Mouse (Mus musculus) liver, postnatal 0 days (tissue): ENCODE measurements at regions not wholly inside any gene's neighbourhood (a gene's known extent, or its start where the extent isn't known, plus 50 kb on each side); places are given as distances from the start of the nearest gene placed in this dataset.

Source experiments
- ATAC-seq: fragments of 200-750 bp; cut with Nextera tagmentation; 2 replicates; pipeline ENCODE4 v1.8.0; 2017; ENCODE audit warnings: mild to moderate bottlenecking, moderate library complexity
- DNase-seq: peaks from one replicate; pipeline ENCODE4 v3.0.0-alpha.2; 2016
- H3K27ac ChIP-seq: fragments of 300-500 bp; sonication (generic); 2 replicates; pipeline ENCODE4 v1.5.1; 2014; ENCODE audit warnings: antibody characterized with exemption, moderate library complexity, mild to moderate bottlenecking, low read depth
- H3K27me3 ChIP-seq: fragments of 300-500 bp; sonication (generic); 2 replicates; pipeline ENCODE4 v1.6.1; 2014; ENCODE audit warnings: low read length, control low read depth, mixed read lengths; ENCODE audit not compliant: insufficient read depth
- H3K36me3 ChIP-seq: fragments of 300-500 bp; sonication (generic); replicated peaks from 2 replicates; pipeline ENCODE4 v1.6.1; 2014; ENCODE audit warnings: mild to moderate bottlenecking, control low read depth, low read length, moderate library complexity, mixed read lengths; ENCODE audit not compliant: insufficient read depth
- H3K4me1 ChIP-seq: fragments of 300-500 bp; sonication (generic); 2 replicates; pipeline ENCODE4 v1.6.1; 2014; ENCODE audit warnings: antibody characterized with exemption, mild to moderate bottlenecking, control low read depth; ENCODE audit not compliant: insufficient read depth
- H3K4me2 ChIP-seq: fragments of 300-500 bp; sonication (generic); 2 replicates; pipeline ENCODE4 v1.6.1; 2014; ENCODE audit warnings: low read depth, mild to moderate bottlenecking, low read length, moderate library complexity, mixed read lengths
- H3K4me3 ChIP-seq: fragments of 300-500 bp; sonication (generic); 2 replicates; pipeline ENCODE4 v1.5.1; 2014; ENCODE audit warnings: low read depth, low read length
- H3K9ac ChIP-seq: fragments of 300-500 bp; sonication (generic); replicated peaks from 2 replicates; pipeline ENCODE4 v1.6.1; 2014; ENCODE audit warnings: mild to moderate bottlenecking, moderate library complexity
- H3K9me3 ChIP-seq: fragments of 300-500 bp; sonication (generic); 2 replicates; pipeline ENCODE4 v1.6.1; 2016; ENCODE audit warnings: mild to moderate bottlenecking, control low read depth, low read length, mixed read lengths
- CTCF ChIP-seq: sonication (generic); IDR thresholded peaks from 2 replicates; pipeline ENCODE4 v1.5.1; 2016; ENCODE audit warnings: antibody characterized with exemption, low read depth
- EP300 ChIP-seq: IDR thresholded peaks from 2 replicates; pipeline ENCODE4 v1.6.1; 2016; ENCODE audit warnings: antibody characterized with exemption, low read depth, mild to moderate bottlenecking
- WGBS: fragments of 180-500 bp; shearing (Covaris S2); extraction: QIAGEN DNeasy Blood & Tissue Kit; methylation state at CpG from one replicate; pipeline ENCODE4 v1.1.7; 2014; ENCODE audit not compliant: insufficient replicate concordance; 5-methylcytosine and 5-hydroxymethylcytosine counted together

DNA sequence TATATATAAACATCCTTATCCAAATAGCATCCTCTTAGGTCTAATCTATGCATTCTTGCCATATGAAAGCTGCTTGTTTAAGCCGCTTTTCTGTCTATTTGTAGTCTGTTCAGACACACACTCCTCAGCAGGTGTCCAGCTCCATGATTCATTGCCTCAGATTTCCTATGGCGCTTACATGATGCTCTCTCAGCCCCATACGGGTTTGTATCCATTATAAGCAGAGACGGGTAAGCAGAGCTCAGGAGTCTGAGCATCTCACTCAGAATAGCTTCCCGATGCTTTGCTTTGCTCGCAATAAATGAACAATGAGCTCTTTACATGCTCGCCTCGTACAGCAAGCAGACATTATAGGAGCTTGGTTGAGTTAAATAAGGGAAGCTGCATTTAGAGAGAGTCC, 521.3 kb upstream of the Ptbp2 start:
- Histone ChIP-seq H3K4me3 (no peak overlapping the region), H3K27ac (no peak overlapping the region), H3K9ac (no peak overlapping the region), H3K9me3 (no peaks in the 10 kb centered on the region), H3K36me3 (no peaks in the 10 kb centered on the region), H3K27me3 (no peaks in the 10 kb centered on the region), H3K4me1 (no peaks in the 10 kb centered on the region), H3K4me2 (no peak overlapping the region)
- ATAC-seq (no peak), DNase-seq (no peak)
- TF ChIP-seq EP300 (no peak), CTCF (no peak)
- 81% methylated on average over 8 of the region's 8 CpGs for WGBS
